Mouse (Mus musculus) CD4-positive, CD25-positive, alpha-beta regulatory T cell, adult 4 months (primary cell): ENCODE data around the gene Nxpe5. TPM values are rescaled to one million over a fixed set of nuclear protein-coding genes. Genes with fewer than 3 reads are reported as not detected.
"Not testable (repeated sequence)": the region's sequence is repeated elsewhere in the genome, so short reads cannot be mapped to it uniquely, and the experiment has no call there.

Source experiments
- ATAC-seq: one replicate; pipeline ENCODE4 v1.8.0; 2017
- polyA plus RNA-seq, 2 experiments: library from polyadenylated mRNA; unstranded; fragments of 100-300 nt; shearing (Covaris generic); gene quantifications; one replicate each; pipeline ENCODE4 v1.2.1; 2017

The Nxpe5 gene
- polyA plus RNA-seq: under 1 TPM in 1 of 2 experiments, not detected in 1; 0.31 TPM

- no peak for ATAC-seq
Measured at GRCm38 (mm10) chr5:138225700-138226099, at the start of gene Nxpe5. Gene Nxpe5 (plus strand): TSS chr5:138225898.

GRCm38 (mm10) chr5:138186950-138187638 lies 38.6 kb upstream of the Nxpe5 start, which contains the start of the genes Taf6 and Cnpy4:
Gene Taf6 (minus strand): TSS chr5:138187451.
Gene Cnpy4 (plus strand): TSS chr5:138187485.
- peak; percentile 76 for ATAC-seq

- ATAC-seq: peak; percentile 86
Measured at GRCm38 (mm10) chr5:138187661-138188306, 37.9 kb upstream of the Nxpe5 start.

GRCm38 (mm10) chr5:138193771-138194727 lies 31.6 kb upstream of the Nxpe5 start, which contains the start of gene Mblac1:
Gene Mblac1 (plus strand): TSS chr5:138194314.
- ATAC-seq: peak; percentile 70

DNA sequence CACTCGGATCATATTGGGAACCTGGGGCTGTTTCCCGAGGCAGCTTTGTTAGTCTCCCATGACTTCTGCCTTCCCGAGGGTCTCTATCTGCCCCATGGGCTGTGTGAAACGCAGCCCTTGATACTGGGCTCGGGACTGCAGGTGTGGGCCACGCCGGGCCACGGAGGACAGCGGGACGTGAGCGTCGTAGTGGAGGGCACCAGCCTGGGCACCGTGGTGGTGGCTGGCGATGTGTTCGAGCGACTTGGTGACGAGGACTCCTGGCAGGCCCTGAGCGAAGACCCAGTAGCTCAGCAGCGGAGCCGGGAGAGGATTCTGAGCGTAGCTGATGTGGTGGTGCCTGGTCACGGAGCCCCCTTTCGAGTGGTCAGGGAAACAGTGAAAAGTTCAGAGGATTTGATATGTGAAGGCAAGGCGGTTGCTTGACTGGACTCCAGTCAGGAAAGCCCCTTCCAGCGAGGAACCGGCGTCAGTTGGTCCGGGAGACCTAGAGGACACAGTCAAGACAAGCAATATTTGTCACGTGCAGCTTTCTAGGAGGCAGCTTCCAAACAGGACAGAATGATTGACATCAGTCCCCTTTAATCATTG lies 30.8 kb upstream of the Nxpe5 start:
- peak; percentile 19 for ATAC-seq

DNA sequence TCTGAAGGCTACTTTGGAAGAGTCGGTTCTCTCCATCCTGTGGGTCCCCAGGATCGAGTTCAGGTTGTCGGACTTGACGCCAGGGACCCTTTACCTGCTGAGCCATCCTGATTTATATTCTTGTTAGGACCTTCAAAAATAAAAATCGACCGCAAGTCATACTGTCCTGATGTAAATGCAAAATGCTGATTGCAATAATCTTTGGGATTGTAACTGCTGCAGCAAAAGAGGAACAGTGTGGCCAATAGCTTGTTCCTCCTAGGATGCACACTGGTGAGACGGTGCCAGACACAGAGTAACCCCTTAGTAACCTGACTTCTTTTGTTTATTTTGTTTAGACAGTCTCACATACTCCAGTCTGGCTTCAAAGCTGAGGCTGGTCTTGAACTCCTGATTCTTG lies 30.2 kb upstream of the Nxpe5 start:
- ATAC-seq: no peak

DNA sequence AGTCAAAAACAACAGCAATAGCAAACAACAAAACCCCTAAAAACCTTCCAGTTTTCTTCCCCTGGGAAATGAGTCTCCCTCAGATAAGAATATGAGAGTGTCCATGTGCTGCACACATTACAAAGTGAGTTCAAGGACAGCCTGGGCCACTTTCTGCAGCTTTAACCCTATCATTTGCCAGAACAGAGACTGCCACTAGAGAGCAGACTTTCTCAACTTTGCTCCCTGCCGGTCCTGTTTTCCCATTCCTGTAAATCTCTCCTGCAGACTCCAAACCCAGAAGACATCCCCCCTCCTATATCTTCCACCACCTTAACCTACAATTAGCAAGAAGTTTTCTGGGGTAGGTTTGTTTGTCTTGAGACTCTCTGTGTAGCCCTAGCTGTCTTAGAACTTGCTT lies 26.1 kb upstream of the Nxpe5 start:
- ATAC-seq: no peak

GRCm38 (mm10) chr5:138202086-138202485 lies 23.6 kb upstream of the Nxpe5 start:
- ATAC-seq: no peak

GRCm38 (mm10) chr5:138207253-138207652 lies 18.4 kb upstream of the Nxpe5 start:
- ATAC-seq: no peak

- ATAC-seq: no peak
Measured at GRCm38 (mm10) chr5:138207873-138208272, 17.8 kb upstream of the Nxpe5 start.

DNA sequence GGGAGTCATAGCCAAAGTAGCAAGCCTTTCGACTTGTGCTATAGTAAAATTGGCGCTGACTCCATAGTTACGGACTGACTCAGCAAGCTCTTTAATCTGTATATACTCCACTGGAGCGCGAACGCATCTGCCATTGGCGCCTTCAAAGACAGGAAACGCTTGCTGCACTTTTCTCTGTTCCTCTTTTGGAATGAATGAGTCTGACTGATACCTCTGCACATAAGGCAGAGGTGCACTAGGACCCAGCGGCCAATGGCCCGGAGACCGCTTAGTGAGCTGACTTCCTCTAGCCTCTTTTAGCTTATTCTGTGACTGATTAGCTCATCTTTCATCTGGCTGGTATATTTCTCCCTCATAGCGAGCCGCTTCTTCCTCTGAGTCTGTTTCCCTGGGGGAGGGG lies 9.1 kb upstream of the Nxpe5 start:
- ATAC-seq: not testable (repeated sequence)

DNA sequence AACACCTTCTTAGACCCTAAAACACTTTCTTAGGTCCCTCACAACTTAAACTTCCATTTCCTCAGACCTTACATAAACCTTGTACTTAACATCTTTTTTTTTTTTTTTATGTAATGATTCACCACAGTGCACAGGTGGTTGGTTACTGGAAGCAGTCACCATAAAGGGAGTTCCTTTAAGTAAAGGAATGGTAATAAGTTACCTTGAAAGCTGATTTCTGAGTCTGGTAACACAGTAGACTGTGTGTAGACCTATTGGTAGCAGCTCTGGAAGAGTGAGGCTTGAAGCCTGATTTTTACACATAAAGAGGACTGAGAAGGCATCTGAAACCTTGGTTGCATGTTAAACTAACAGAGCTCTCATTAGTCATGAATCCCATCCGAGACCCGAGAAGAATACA lies 5.8 kb upstream of the Nxpe5 start:
- no peak for ATAC-seq

DNA sequence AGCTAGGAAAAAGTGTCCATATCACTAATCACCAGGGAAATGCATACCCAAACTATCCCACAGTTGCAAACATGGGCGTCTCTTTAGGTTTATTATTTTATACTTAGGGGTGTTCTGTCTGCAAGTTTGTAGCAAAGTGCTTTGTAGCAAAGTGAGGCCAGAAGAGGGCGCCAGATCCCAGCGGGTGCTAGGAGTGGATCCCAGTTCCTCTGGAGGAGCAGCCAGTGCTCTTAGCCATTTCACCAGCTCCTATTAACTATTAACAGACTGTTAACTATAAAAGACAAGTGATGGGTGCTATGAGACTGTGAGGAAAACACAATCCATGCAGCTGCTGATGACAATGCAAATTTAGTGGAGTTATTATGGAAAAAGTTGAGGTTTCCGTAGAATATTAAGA lies 3.6 kb upstream of the Nxpe5 start:
- ATAC-seq: no peak

DNA sequence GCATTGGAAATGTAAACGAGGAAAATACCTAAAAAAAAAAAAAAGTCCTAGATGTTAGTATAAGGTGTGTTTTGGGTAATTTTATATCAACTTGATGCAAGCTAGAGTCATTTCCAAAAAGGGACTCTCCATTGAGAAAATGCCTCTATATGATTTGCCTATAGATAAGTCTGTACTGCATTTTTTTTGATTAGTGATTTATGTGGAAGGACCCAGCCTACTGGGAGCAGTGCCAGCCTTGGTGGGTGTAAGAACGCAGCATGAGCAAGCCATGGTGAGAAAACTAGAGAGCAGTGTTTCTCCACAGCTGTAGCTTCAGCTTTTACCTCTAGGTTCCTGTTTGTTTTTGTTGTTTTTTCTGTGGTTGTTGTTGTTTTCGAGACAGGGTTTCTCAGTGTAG lies 2.4 kb upstream of the Nxpe5 start:
- no peak for ATAC-seq

DNA sequence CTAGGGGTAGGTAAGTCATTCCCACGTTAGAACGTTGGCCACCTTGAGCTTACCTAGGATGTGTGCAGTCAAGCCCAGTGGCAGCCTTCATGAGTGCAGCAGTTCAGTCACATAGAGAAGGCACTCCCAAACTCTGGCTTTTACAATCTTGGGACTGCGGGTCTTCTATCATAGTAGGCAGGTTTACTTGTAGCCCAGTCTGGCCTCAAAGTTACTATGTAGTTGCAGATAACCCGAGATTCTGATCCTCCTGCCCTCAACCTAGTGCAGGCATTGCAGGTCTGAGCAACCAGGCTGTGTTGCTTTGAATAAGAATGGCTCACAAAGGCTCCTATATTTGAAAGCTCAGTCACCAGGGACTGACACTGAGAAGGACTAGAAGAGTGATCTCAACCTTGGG lies 793 bp downstream of the Nxpe5 start:
- no peak for ATAC-seq

DNA sequence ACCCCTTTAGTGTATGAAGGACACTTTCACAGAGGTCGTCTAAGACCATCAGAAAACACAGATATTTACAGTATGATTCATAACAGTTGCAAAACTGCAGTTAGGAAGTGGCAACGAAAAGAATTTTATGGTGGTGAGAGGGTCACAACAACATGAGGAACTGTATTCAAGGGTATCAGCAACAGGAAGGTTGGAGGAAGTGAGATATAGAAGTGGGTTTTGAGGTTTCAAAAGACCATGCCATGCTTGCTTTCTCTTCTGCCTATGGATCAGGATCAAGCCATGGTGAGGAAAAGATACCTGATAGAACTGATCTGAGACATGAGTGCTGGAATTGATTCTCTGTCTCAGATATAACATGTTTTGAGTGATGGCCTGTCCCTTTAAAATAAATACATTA lies 1.7 kb downstream of the Nxpe5 start:
- ATAC-seq: no peak

GRCm38 (mm10) chr5:138228026-138228425 lies 2.3 kb downstream of the Nxpe5 start:
- ATAC-seq: no peak

- no peak for ATAC-seq
Measured at GRCm38 (mm10) chr5:138229511-138229910, 3.8 kb downstream of the Nxpe5 start.

- ATAC-seq: no peak
Measured at GRCm38 (mm10) chr5:138233778-138234177, 8.1 kb downstream of the Nxpe5 start.

DNA sequence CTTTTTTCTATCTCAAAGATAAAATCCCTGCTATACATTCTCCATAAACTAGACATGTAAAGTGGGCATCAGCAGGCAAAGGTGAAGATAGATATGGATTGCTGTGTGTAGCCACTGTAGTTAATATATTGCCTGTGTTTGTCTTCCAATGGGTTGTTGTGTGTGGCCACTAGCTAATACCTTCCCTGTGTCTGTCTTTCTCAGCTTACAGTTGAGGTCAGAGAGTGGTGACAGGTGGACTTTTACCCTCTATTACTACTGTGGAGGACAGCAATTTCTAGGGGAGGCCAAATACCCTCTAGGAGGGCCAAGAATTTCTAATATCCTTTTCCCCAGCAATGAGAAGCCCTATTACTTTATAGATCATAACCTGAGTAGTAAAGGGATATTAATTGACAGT lies 8.5 kb downstream of the Nxpe5 start:
- ATAC-seq: no peak

DNA sequence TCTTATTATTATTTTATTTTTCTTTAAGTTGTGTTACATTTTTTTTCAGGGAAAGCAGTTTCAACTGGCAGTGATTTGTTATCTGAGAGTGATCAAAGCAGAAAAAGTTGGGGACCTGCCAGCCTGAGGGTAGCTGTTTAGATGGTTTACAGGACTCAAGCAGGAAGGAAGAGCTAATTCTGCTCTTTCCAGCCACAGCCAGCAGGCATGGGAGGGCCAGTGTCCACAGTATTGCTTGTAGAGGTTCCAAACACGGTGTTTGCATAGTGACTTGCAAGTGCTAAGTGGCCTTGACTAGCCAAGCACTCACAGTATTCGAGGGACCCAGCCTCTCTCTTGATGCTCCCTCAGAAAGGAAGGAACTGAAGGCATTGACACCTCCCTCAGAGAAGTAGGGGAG lies 15.8 kb downstream of the Nxpe5 start:
- ATAC-seq: no peak

GRCm38 (mm10) chr5:138251144-138251543 lies 25.4 kb downstream of the Nxpe5 start:
- no peak for ATAC-seq

DNA sequence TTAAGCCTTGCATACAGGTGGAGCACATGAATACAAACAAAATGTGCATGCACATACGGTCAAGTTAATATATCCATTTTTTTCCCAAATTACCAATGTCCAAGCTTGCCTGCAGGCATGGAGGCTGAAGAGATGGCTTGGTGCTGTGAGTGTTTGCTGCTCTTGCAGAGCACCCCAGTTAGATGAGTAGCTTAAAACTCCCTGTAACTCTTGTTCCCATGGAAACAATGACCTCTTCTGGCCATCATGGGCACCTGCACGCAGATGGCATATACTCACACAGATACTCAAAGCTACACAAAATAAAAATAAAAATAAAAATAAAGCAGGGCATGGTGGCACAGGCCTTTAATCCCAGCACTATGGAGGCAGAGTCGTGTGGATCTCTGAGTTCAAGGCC lies 27.4 kb downstream of the Nxpe5 start:
- ATAC-seq: no peak
